Mouse (Mus musculus) forebrain, embryonic 15.5 days (tissue): ENCODE data around the gene Paqr7. TPM values are rescaled to one million over a fixed set of nuclear protein-coding genes. Genes with fewer than 3 reads are reported as not detected.

Source experiments
- ATAC-seq: fragments of 200-750 bp; cut with Nextera tagmentation; replicated peaks from 2 replicates; pipeline ENCODE4 v1.8.0; 2017; ENCODE audit warnings: mild to moderate bottlenecking, moderate TSS enrichment, moderate library complexity
- H3K27ac ChIP-seq: fragments of 300-500 bp; sonication (generic); replicated peaks from 2 replicates; pipeline ENCODE4 v1.5.1; 2015; ENCODE audit warnings: mild to moderate bottlenecking, inconsistent platforms
- H3K27me3 ChIP-seq: fragments of 300-500 bp; sonication (generic); 2 replicates; pipeline ENCODE4 v1.6.1; 2015; ENCODE audit warnings: inconsistent platforms
- H3K36me3 ChIP-seq: fragments of 300-500 bp; sonication (generic); 2 replicates; pipeline ENCODE4 v1.6.1; 2015; ENCODE audit warnings: mild to moderate bottlenecking, inconsistent platforms
- H3K4me1 ChIP-seq: fragments of 300-500 bp; sonication (generic); 2 replicates; pipeline ENCODE4 v1.6.1; 2015; ENCODE audit warnings: inconsistent platforms
- H3K4me2 ChIP-seq: fragments of 300-500 bp; sonication (generic); replicated peaks from 2 replicates; pipeline ENCODE4 v1.6.1; 2015; ENCODE audit warnings: mild to moderate bottlenecking, inconsistent platforms
- H3K4me3 ChIP-seq: fragments of 300-500 bp; sonication (generic); 2 replicates; pipeline ENCODE4 v1.5.1; 2015; ENCODE audit warnings: mild to moderate bottlenecking, inconsistent platforms
- H3K9ac ChIP-seq: fragments of 300-500 bp; sonication (generic); replicated peaks from 2 replicates; pipeline ENCODE4 v1.6.1; 2015; ENCODE audit warnings: mild to moderate bottlenecking, inconsistent platforms
- H3K9me3 ChIP-seq: fragments of 300-500 bp; sonication (generic); 2 replicates; pipeline ENCODE4 v1.6.1; 2016; ENCODE audit warnings: inconsistent platforms
- WGBS: fragments of 180-500 bp; shearing (Covaris S2); methylation state at CpG from one replicate; pipeline ENCODE4 v1.1.7; 2015; ENCODE audit warnings: mixed read lengths; 5-methylcytosine and 5-hydroxymethylcytosine counted together
- polyA plus RNA-seq: library from polyadenylated mRNA; unstranded; fragments of >200 nt; fragmentation: Nextera tagmentation; extraction: Ambion mirVana; gene quantifications from 2 replicates; pipeline ENCODE4 v1.2.1, GENCODE M21; 2015

Paqr7 gene
- polyA plus RNA-seq, 1 experiment from 2014 or later: 12.3 TPM

GRCm38 (mm10) chr4:134478031-134478430 is 18.5 kb upstream of the Paqr7 start:
- WGBS: 4% methylated on average over 9 of the region's 9 CpGs
- Histone ChIP-seq H3K9ac (no peak overlapping the region), H3K9me3 (no peaks in the 10 kb centered on the region), H3K27me3 (no peaks in the 10 kb centered on the region), H3K4me1 (peaks cover 34% of the 10 kb centered on the region), H3K36me3 (peaks cover 33% of the 10 kb centered on the region), H3K4me3 (no peak overlapping the region), H3K4me2 (no peak overlapping the region), H3K27ac (peak overlapping the region; percentile 73)
- peak; percentile 67 for ATAC-seq

- no peak overlapping the region for H3K4me3 ChIP-seq
- no peaks in the 10 kb centered on the region for H3K27me3 ChIP-seq
- H3K4me1 ChIP-seq: peaks cover 23% of the 10 kb centered on the region
- H3K27ac ChIP-seq: no peak overlapping the region
- 83% methylated on average over 4 of the region's 4 CpGs for WGBS
- ATAC-seq: no peak
- no peak overlapping the region for H3K4me2 ChIP-seq
- H3K9ac ChIP-seq: no peak overlapping the region
- peaks cover 20% of the 10 kb centered on the region for H3K36me3 ChIP-seq
- no peaks in the 10 kb centered on the region for H3K9me3 ChIP-seq
Observed at GRCm38 (mm10) chr4:134479839-134480238, 16.7 kb upstream of the Paqr7 start.

- no peak overlapping the region for H3K4me2 ChIP-seq
- H3K36me3 ChIP-seq: peaks cover 10% of the 10 kb centered on the region
- H3K9ac ChIP-seq: no peak overlapping the region
- no peak for ATAC-seq
- WGBS: 22% methylated on average over 6 of the region's 6 CpGs
- no peak overlapping the region for H3K27ac ChIP-seq
- no peaks in the 10 kb centered on the region for H3K9me3 ChIP-seq
- H3K27me3 ChIP-seq: no peaks in the 10 kb centered on the region
- no peak overlapping the region for H3K4me3 ChIP-seq
- H3K4me1 ChIP-seq: peaks cover 13% of the 10 kb centered on the region
Observed at GRCm38 (mm10) chr4:134480864-134481263, 15.6 kb upstream of the Paqr7 start.

DNA sequence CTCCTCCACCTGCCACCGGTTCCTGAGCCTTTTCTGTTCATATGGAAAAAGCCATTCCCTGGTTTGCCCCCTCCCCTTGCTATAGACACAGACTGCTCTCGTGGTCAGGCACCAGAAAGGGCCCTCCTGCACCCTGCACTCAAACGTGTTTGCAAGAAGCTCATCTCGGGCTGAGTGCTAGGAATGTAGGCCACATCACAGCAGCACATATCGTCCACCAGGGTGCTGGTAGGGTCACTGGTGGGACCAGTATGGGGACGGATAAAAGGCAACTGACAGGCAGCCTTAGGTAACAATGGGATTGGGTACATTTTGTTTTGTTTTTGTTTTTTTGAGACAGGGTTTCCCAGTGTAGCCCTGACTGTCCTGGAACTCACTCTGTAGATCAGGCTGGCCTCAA is 15.2 kb upstream of the Paqr7 start:
- Histone ChIP-seq H3K36me3 (peaks cover 5% of the 10 kb centered on the region), H3K27ac (no peak overlapping the region), H3K4me1 (peaks cover 12% of the 10 kb centered on the region), H3K9me3 (no peaks in the 10 kb centered on the region), H3K4me2 (no peak overlapping the region), H3K27me3 (no peaks in the 10 kb centered on the region), H3K4me3 (no peak overlapping the region), H3K9ac (no peak overlapping the region)
- ATAC-seq: no peak
- WGBS: 62% methylated on average over 6 of the region's 6 CpGs

GRCm38 (mm10) chr4:134482442-134482841 is 14.1 kb upstream of the Paqr7 start:
- WGBS: 79% methylated on average over 8 of the region's 8 CpGs
- no peaks in the 10 kb centered on the region for H3K9me3 ChIP-seq

DNA sequence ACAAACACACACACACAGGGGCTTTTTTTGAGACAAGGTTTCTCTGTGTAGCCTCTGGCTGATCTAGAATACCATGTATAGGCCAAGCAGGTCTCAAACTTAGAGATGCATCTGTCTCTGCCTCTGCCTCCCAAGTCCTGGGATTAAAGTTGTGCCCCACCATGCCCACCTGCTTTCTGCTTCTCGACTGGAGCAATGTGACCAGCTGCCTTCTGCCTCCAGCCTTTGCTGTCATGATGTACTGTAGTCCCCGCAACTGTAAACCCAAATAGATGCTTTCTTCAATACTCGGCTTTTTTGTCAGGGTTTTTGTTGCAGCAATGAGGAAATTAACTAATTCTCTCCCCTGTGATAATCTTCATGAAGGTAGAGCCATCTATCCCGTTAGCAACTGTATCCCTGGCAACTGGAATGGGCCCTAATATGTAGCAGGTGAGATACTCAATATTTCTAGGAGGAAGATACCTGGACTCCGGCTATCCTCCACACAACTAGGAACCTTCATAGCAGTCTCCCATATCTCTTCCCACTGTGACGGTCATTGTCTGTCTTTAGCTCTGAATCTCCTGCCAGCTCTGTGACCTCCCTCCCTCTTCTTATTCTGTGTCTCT is 13.3 kb upstream of the Paqr7 start:
- no peak for ATAC-seq
- H3K4me1 ChIP-seq: peaks cover 6% of the 10 kb centered on the region
- H3K36me3 ChIP-seq: no peaks in the 10 kb centered on the region
- H3K9me3 ChIP-seq: no peaks in the 10 kb centered on the region
- no peaks in the 10 kb centered on the region for H3K27me3 ChIP-seq
- no peak overlapping the region; the same call in 1 of the 2 replicates for H3K27ac ChIP-seq
- WGBS: 65% methylated on average over 6 of the region's 6 CpGs
- no peak overlapping the region for H3K4me2 ChIP-seq
- H3K4me3 ChIP-seq: no peak overlapping the region
- H3K9ac ChIP-seq: no peak overlapping the region

More at GRCm38 (mm10) chr4:134482442-134482841, 14.1 kb upstream of the Paqr7 start:
- no peaks in the 10 kb centered on the region for H3K27me3 ChIP-seq
- H3K36me3 ChIP-seq: no peaks in the 10 kb centered on the region
- no peak overlapping the region for H3K27ac ChIP-seq
- ATAC-seq: no peak
- H3K4me3 ChIP-seq: no peak overlapping the region
- no peak overlapping the region for H3K4me2 ChIP-seq
- peaks cover 12% of the 10 kb centered on the region for H3K4me1 ChIP-seq
- no peak overlapping the region for H3K9ac ChIP-seq

DNA sequence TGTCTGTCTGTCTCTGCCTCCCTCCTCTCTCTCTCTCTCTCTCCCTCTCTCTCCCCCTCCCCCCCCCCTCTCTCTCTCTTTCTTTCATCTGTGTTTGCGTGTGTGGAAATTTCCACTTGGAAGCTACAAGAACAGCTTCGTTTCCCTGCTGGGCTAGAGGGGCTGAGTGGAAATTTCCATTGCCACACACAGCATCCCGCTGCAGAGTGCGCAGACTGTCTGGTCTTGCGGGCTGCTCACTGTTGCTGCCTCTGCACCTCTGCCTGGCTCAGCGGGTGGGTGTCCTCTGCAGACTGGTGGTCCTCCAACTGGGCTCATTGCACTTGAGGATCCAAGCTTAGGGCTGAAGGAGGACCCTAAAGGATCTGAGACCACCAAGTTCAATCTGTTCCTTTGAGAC is 12.8 kb upstream of the Paqr7 start:
- Histone ChIP-seq H3K9ac (no peak overlapping the region), H3K27ac (no peak overlapping the region; the same call in 1 of the 2 replicates)
- no peak for ATAC-seq

GRCm38 (mm10) chr4:134484231-134484630 is 12.3 kb upstream of the Paqr7 start:
- Histone ChIP-seq H3K4me3 (no peak overlapping the region), H3K27ac (no peak overlapping the region), H3K9ac (no peak overlapping the region), H3K36me3 (no peaks in the 10 kb centered on the region), H3K4me1 (peaks cover 2% of the 10 kb centered on the region; the same call in 1 of the 2 replicates), H3K27me3 (no peaks in the 10 kb centered on the region), H3K9me3 (no peaks in the 10 kb centered on the region), H3K4me2 (no peak overlapping the region)
- WGBS: 87% methylated on average over 10 of the region's 10 CpGs
- ATAC-seq: no peak

More for the DNA sequence above, 12.8 kb upstream of the Paqr7 start:
- Histone ChIP-seq H3K4me1 (peaks cover 2% of the 10 kb centered on the region; the same call in 1 of the 2 replicates), H3K9me3 (no peaks in the 10 kb centered on the region), H3K4me3 (no peak overlapping the region), H3K36me3 (no peaks in the 10 kb centered on the region), H3K4me2 (no peak overlapping the region), H3K27me3 (no peaks in the 10 kb centered on the region)
- 50% methylated on average over 6 of the region's 6 CpGs for WGBS

- H3K9ac ChIP-seq: no peak overlapping the region
- 91% methylated on average over 5 of the region's 5 CpGs for WGBS
- no peak overlapping the region for H3K4me2 ChIP-seq
- ATAC-seq: no peak
- no peaks in the 10 kb centered on the region for H3K27me3 ChIP-seq
- no peak overlapping the region for H3K27ac ChIP-seq
- H3K4me1 ChIP-seq: peaks cover 2% of the 10 kb centered on the region; the same call in 1 of the 2 replicates
- no peaks in the 10 kb centered on the region for H3K36me3 ChIP-seq
- no peaks in the 10 kb centered on the region for H3K9me3 ChIP-seq
- H3K4me3 ChIP-seq: no peak overlapping the region
Observed at GRCm38 (mm10) chr4:134485151-134485900, 11.2 kb upstream of the Paqr7 start.

DNA sequence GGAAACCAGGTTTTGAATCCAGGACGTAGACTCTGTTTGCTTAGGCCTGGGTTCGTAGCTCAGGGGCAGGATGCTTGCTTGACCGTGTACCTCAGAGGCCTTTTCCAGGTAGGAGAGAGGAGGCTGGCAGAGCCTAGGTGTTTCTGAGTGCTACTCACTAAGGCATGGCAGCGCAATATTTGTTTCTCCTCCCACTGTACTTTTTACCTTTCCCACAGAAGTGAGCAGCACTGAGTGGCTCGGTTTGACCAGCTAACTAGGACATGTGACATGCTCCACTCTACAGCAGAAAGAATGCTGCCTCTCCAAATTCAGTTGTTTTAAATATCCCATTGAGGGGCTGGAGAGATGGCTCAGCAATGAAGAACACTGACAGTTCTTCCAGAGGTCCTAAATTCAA is 8.3 kb upstream of the Paqr7 start:
- WGBS: 89% methylated on average over 5 of the region's 5 CpGs
- no peak overlapping the region for H3K4me3 ChIP-seq
- H3K9ac ChIP-seq: no peak overlapping the region
- no peaks in the 10 kb centered on the region for H3K36me3 ChIP-seq
- H3K4me1 ChIP-seq: peaks cover 2% of the 10 kb centered on the region; the same call in 1 of the 2 replicates
- no peaks in the 10 kb centered on the region for H3K27me3 ChIP-seq
- no peaks in the 10 kb centered on the region for H3K9me3 ChIP-seq
- no peak for ATAC-seq
- H3K27ac ChIP-seq: no peak overlapping the region
- no peak overlapping the region for H3K4me2 ChIP-seq

DNA sequence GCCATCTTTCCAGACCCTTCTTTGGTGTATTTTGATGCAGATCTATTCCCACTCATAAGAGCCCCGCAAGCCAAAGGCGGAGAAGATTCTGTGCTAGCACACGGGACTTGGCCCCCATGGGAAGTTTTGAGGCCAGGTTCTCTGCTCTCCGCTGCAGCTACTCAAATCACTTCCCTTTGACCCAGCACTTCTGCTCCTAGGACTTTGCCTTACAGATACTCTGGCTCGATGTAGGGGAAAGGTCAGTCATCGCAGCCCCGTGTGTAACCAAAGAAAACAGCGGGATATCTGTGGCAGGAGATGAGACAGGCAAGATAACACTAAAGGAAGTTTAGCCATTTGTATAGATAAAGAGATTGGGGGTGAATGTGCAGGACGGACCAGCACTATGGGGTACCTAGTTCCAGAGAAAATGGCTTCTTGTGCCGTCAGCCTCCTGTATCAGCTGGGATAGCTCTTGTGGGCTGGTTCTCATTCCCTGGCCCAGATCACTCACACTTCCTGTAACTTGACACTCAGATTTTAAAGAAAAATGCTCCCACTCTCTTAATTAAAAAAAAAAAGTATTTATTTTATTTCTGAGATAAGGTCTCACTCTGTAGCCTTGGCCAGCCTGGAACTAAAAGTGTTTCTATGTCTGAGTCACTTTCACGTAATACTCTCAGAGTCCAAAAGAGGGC is 6.4 kb upstream of the Paqr7 start:
- no peak overlapping the region for H3K9ac ChIP-seq
- H3K27me3 ChIP-seq: no peaks in the 10 kb centered on the region
- ATAC-seq: no peak
- no peaks in the 10 kb centered on the region for H3K9me3 ChIP-seq
- H3K4me1 ChIP-seq: no peaks in the 10 kb centered on the region
- H3K36me3 ChIP-seq: no peaks in the 10 kb centered on the region
- no peak overlapping the region for H3K4me2 ChIP-seq
- WGBS: 91% methylated on average over 11 of the region's 11 CpGs
- H3K4me3 ChIP-seq: no peak overlapping the region
- H3K27ac ChIP-seq: no peak overlapping the region

DNA sequence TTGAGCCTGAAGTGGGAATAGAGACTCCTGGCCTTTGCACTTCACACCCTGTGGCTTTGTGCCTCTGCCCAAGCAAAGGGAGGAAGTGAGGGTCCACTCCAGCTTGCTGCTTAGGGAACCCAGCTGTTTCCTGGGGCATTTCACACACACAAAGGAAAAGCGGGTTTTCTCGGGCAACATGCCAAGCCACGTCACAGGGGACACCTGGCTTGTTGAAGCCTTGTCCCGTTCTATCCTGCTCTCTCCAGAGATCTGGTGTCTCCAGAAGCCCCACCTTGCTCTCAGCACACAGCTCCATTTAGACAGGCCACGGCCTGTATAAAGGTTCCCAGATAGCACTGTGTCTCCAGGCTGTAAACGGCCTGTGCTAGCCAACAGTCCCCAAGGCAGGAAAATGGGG is 4.8 kb upstream of the Paqr7 start:
- WGBS: 68% methylated on average over 6 of the region's 6 CpGs
- Histone ChIP-seq H3K27ac (no peak overlapping the region), H3K9me3 (no peaks in the 10 kb centered on the region), H3K9ac (no peak overlapping the region), H3K36me3 (no peaks in the 10 kb centered on the region), H3K4me1 (peaks cover 4% of the 10 kb centered on the region; the same call in 1 of the 2 replicates), H3K27me3 (no peaks in the 10 kb centered on the region), H3K4me2 (no peak overlapping the region), H3K4me3 (no peak overlapping the region)
- ATAC-seq: no peak
